Comparison of ENCODE assay signal across 9 mouse cellular contexts in the genomic region with DNA sequence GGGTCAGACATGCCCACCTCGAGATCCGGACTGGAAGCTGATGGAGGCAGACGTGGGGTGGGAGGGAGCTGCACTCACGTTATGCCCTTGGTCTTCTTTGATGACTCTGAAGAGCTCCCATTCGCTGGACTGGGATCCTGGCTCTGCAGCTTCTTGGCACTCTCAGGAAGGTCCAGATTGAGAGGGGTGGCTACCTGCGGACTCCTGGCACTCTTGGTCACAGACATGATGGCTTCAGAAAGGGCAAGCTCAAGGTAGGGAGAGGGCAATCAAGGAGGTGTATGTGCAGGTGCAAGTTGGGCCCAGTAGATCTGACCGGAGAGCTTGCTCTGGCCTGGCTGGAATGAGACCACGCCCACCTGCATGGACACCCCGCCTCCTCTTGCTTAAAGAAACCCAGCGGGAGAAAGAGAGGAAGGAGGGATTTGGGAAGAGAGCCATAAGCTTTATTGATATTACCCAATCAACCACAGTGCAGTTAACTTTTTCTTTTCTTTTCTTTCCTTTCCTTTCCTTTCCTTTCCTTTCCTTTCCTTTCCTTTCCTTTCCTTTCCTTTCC. TPM values are rescaled to one million over a fixed set of nuclear protein-coding genes. Genes with fewer than 3 reads are reported as not detected.
A peak's percentile ranks its signal among the peaks of the same experiment; 100 is the strongest.
DNase-seq lines count a peak whose midpoint lies in the region; ATAC-seq lines count a peak whose summit lies in the region.
"Had no signal": no experiment of that assay in that cellular context is flagged by ENCODE, and none has a peak within 500 bp of the region (broad histone marks: within the 10 kb centered on the region; RNA-seq: fewer than 3 reads in every experiment).

A gene (minus strand): TSS at position 345 of the 559 bp plus-strand sequence.

- H3K4me1 ChIP-seq in brown adipose tissue, adult 24 weeks (ENCODE audit: control insufficient read depth, insufficient read depth, insufficient read length, low read length) = peaks cover 7% of the 10 kb centered on the region; the same call in 1 of the 2 replicates
- H3K4me1 ChIP-seq: embryonic facial prominence, embryonic 13.5 days had no signal

- peak within 1 kb of the TSS; percentile 96 for H3K27ac ChIP-seq in brown adipose tissue, adult 24 weeks (replicated peaks; ENCODE audit: low read depth, low read length)
- H3K27ac ChIP-seq: embryonic facial prominence, embryonic 13.5 days had no signal

- H3K4me3 ChIP-seq in brown adipose tissue, adult 24 weeks (ENCODE audit: insufficient read depth, low read depth, low read length) = peak within 1 kb of the TSS; percentile 85
- H3K4me3 ChIP-seq: embryonic facial prominence, embryonic 13.5 days had no signal

- DNase-seq in left cerebral cortex, postnatal 4 days = peak; percentile 35
- no peak for DNase-seq in left cerebral cortex, adult 18-20 months (ENCODE audit: low spot score in 2 of 2)
- DNase-seq in heart, postnatal 4 days = peak; percentile 15
- DNase-seq in right cerebral cortex, postnatal 36 days (ENCODE audit: low spot score in 2 of 2) = no peak
- no peak for DNase-seq in thymus, postnatal 14 days

- intact Hi-C loops in left cerebral cortex, postnatal 4 days (cut with DNase I) = no loop called here

- peak; percentile 53 for ATAC-seq in megakaryocyte progenitor cell, adult 5-6 weeks (replicated peaks; ENCODE audit: poor library complexity)
- no peak for ATAC-seq in erythroid progenitor cell, adult 5-6 weeks (replicated peaks; ENCODE audit: low FRiP score, poor library complexity, severe bottlenecking)

RNA-seq across cellular contexts. Expression of the gene that starts here (rescaled TPM):
- total RNA-seq in left cerebral cortex, postnatal 4 days (2021) = under 1 TPM in 1 of 2 experiments, not detected in 1; 0.52 TPM
- total RNA-seq in left cerebral cortex, adult 18-20 months (2021) = under 1 TPM in 1 of 2 experiments, not detected in 1; 0.35 TPM
- polyA plus RNA-seq in brown adipose tissue, adult 24 weeks (2012; ENCODE audit: insufficient read depth, insufficient read length, missing spikeins) = 279 and 401 TPM in 2 replicates
- total RNA-seq in heart, postnatal 4 days (2021) = 1 to 10 TPM; 2.9 to 3.7 TPM
- total RNA-seq in megakaryocyte progenitor cell, adult 5-6 weeks (2015) = 3.1 and 4.7 TPM in 2 replicates
- total RNA-seq in megakaryocyte progenitor cell, adult 5-6 weeks (2017) = 1.7 and 2.6 TPM in 2 replicates
- total RNA-seq in erythroid progenitor cell, adult 5-6 weeks (2015; ENCODE audit: low replicate concordance) = not detected in 2 replicates
- not detected in 2 replicates for total RNA-seq in erythroid progenitor cell, adult 5-6 weeks (2017; ENCODE audit: low replicate concordance)

Comparison
In these comparisons a context has a peak if more than half of its experiments do, and no peak if none do; other contexts are left out.
1. Peak in DNase-seq in left cerebral cortex, postnatal 4 days; RNA of the gene not detected or under 1 TPM.